Mouse (Mus musculus) liver, embryonic 13.5 days (tissue): ENCODE results near the gene Fam117a. TPM values are rescaled to one million over a fixed set of nuclear protein-coding genes. Genes with fewer than 3 reads are reported as not detected.

Experiments
- ATAC-seq: fragments of 200-750 bp; cut with Nextera tagmentation; 2 replicates; pipeline ENCODE4 v1.8.0; 2017; ENCODE audit warnings: low read depth, mild to moderate bottlenecking, moderate number of reproducible peaks, moderate library complexity
- DNase-seq: peaks from one replicate; pipeline ENCODE4 v3.0.0; 2022
- H3K27ac ChIP-seq: fragments of 300-500 bp; sonication (generic); 2 replicates; pipeline ENCODE4 v1.5.1; 2015; ENCODE audit warnings: moderate library complexity, mild to moderate bottlenecking, inconsistent platforms
- H3K27me3 ChIP-seq: fragments of 300-500 bp; sonication (generic); 2 replicates; pipeline ENCODE4 v1.6.1; 2015; ENCODE audit warnings: mild to moderate bottlenecking, inconsistent platforms
- H3K36me3 ChIP-seq: fragments of 300-500 bp; sonication (generic); 2 replicates; pipeline ENCODE4 v1.6.1; 2015; ENCODE audit warnings: mild to moderate bottlenecking, inconsistent platforms
- H3K4me1 ChIP-seq: fragments of 300-500 bp; sonication (generic); replicated peaks from 2 replicates; pipeline ENCODE4 v1.6.1; 2015; ENCODE audit warnings: inconsistent platforms
- H3K4me2 ChIP-seq: fragments of 300-500 bp; sonication (generic); 2 replicates; pipeline ENCODE4 v1.6.1; 2015; ENCODE audit warnings: inconsistent platforms, mild to moderate bottlenecking, moderate library complexity
- H3K4me3 ChIP-seq: fragments of 300-500 bp; sonication (generic); replicated peaks from 2 replicates; pipeline ENCODE4 v1.5.1; 2015; ENCODE audit warnings: mild to moderate bottlenecking, inconsistent platforms
- H3K9ac ChIP-seq: fragments of 300-500 bp; sonication (generic); 2 replicates; pipeline ENCODE4 v1.6.1; 2015; ENCODE audit warnings: mild to moderate bottlenecking, inconsistent platforms
- H3K9me3 ChIP-seq: fragments of 300-500 bp; sonication (generic); replicated peaks from 2 replicates; pipeline ENCODE4 v1.6.1; 2016; ENCODE audit warnings: inconsistent platforms
- WGBS: fragments of 180-500 bp; shearing (Covaris S2); methylation state at CpG from one replicate; pipeline ENCODE4 v1.1.7; 2015; ENCODE audit not compliant: insufficient replicate concordance; 5-methylcytosine and 5-hydroxymethylcytosine counted together
- polyA plus RNA-seq: library from polyadenylated mRNA; unstranded; fragments of >200 nt; fragmentation: Nextera tagmentation; extraction: Ambion mirVana; gene quantifications from 2 replicates; pipeline ENCODE4 v1.2.1, GENCODE M21; 2015

The Fam117a gene
- polyA plus RNA-seq, 1 experiment from 2014 or later, result 58.0 TPM

GRCm38 (mm10) chr11:95366280-95366897, 29.6 kb downstream of the Fam117a start:
- Histone ChIP-seq H3K27me3 (no peaks in the 10 kb centered on the region), H3K9me3 (no peaks in the 10 kb centered on the region), H3K36me3 (peaks cover 94% of the 10 kb centered on the region), H3K4me2 (no peak overlapping the region), H3K4me1 (peaks cover 52% of the 10 kb centered on the region), H3K4me3 (no peak overlapping the region), H3K9ac (no peak overlapping the region), H3K27ac (peak overlapping the region; percentile 43; the same call in 1 of the 2 replicates)
- no peak for DNase-seq
- 0 out of 2 replicates have a peak, but pooled peaks have one; percentile 11 for ATAC-seq
- 93% methylated on average over 6 of the region's 6 CpGs for WGBS

GRCm38 (mm10) chr11:95367011-95367735, 30.4 kb downstream of the Fam117a start:
- Histone ChIP-seq H3K27ac (peak overlapping the region; percentile 5; the same call in 1 of the 2 replicates), H3K9me3 (no peaks in the 10 kb centered on the region), H3K4me2 (no peak overlapping the region), H3K9ac (no peak overlapping the region), H3K27me3 (no peaks in the 10 kb centered on the region), H3K36me3 (peaks cover 97% of the 10 kb centered on the region), H3K4me1 (peaks cover 52% of the 10 kb centered on the region), H3K4me3 (no peak overlapping the region)
- 77% methylated on average over 8 of the region's 8 CpGs for WGBS
- ATAC-seq (no peak), DNase-seq (no peak)

GRCm38 (mm10) chr11:95368231-95368823, 31.5 kb downstream of the Fam117a start:
- peaks cover 99% of the 10 kb centered on the region for H3K36me3 ChIP-seq
- DNase-seq, result no peak
- peaks cover 52% of the 10 kb centered on the region for H3K4me1 ChIP-seq

GRCm38 (mm10) chr11:95368871-95369270, 32.1 kb downstream of the Fam117a start:
- WGBS, result 79% methylated on average over 4 of the region's 4 CpGs
- Histone ChIP-seq H3K9me3 (no peaks in the 10 kb centered on the region), H3K36me3 (peaks cover 99% of the 10 kb centered on the region), H3K4me1 (peaks cover 51% of the 10 kb centered on the region), H3K4me3 (no peak overlapping the region), H3K27ac (no peak overlapping the region), H3K9ac (no peak overlapping the region), H3K4me2 (no peak overlapping the region), H3K27me3 (no peaks in the 10 kb centered on the region)
- DNase-seq (no peak), ATAC-seq (0 out of 2 replicates have a peak, but pooled peaks have one; percentile 7)

More at GRCm38 (mm10) chr11:95368231-95368823, 31.5 kb downstream of the Fam117a start:
- Histone ChIP-seq H3K9me3 (no peaks in the 10 kb centered on the region), H3K4me3 (no peak overlapping the region), H3K27me3 (no peaks in the 10 kb centered on the region), H3K4me2 (no peak overlapping the region), H3K9ac (no peak overlapping the region), H3K27ac (no peak overlapping the region)
- 0 out of 2 replicates have a peak, but pooled peaks have one; percentile 2 for ATAC-seq
- 91% methylated on average over 8 of the region's 8 CpGs for WGBS

GRCm38 (mm10) chr11:95369964-95370890, 33.4 kb downstream of the Fam117a start:
- DNase-seq, result no peak
- Histone ChIP-seq H3K27me3 (no peaks in the 10 kb centered on the region), H3K36me3 (peaks cover 99% of the 10 kb centered on the region), H3K4me3 (no peak overlapping the region), H3K4me1 (peaks cover 41% of the 10 kb centered on the region), H3K4me2 (no peak overlapping the region), H3K9me3 (no peaks in the 10 kb centered on the region), H3K27ac (peak overlapping the region; percentile 45; the same call in 1 of the 2 replicates), H3K9ac (no peak overlapping the region)
- ATAC-seq, result no peak
- WGBS, result 74% methylated on average over 15 of the region's 15 CpGs

GRCm38 (mm10) chr11:95371182-95371581, 34.4 kb downstream of the Fam117a start:
- Histone ChIP-seq H3K27me3 (no peaks in the 10 kb centered on the region), H3K9me3 (no peaks in the 10 kb centered on the region), H3K4me2 (no peak overlapping the region), H3K36me3 (peaks cover 99% of the 10 kb centered on the region), H3K9ac (no peak overlapping the region), H3K4me1 (peaks cover 32% of the 10 kb centered on the region), H3K27ac (no peak overlapping the region), H3K4me3 (no peak overlapping the region)
- DNase-seq, result no peak
- 88% methylated on average over 7 of the region's 7 CpGs for WGBS
- ATAC-seq, result no peak

- DNase-seq (no peak), ATAC-seq (no peak)
- Histone ChIP-seq H3K4me2 (no peak overlapping the region), H3K9me3 (no peaks in the 10 kb centered on the region), H3K4me3 (no peak overlapping the region), H3K27ac (no peak overlapping the region), H3K36me3 (peaks cover 90% of the 10 kb centered on the region), H3K9ac (no peak overlapping the region), H3K27me3 (no peaks in the 10 kb centered on the region), H3K4me1 (peaks cover 23% of the 10 kb centered on the region)
- 76% methylated on average over 9 of the region's 9 CpGs for WGBS
Measured at GRCm38 (mm10) chr11:95378926-95379325, 42.1 kb downstream of the Fam117a start.

- ATAC-seq, result no peak
- Histone ChIP-seq H3K4me3 (no peak overlapping the region), H3K4me2 (no peak overlapping the region), H3K4me1 (peaks cover 25% of the 10 kb centered on the region), H3K27me3 (no peaks in the 10 kb centered on the region), H3K9ac (no peak overlapping the region), H3K9me3 (no peaks in the 10 kb centered on the region), H3K36me3 (peaks cover 84% of the 10 kb centered on the region), H3K27ac (peak overlapping the region; percentile 40; the same call in 1 of the 2 replicates)
- WGBS, result 65% methylated on average over 5 of the region's 5 CpGs
- no peak for DNase-seq
Measured at GRCm38 (mm10) chr11:95379552-95379951, 42.7 kb downstream of the Fam117a start.

- ATAC-seq (no peak), DNase-seq (no peak)
- Histone ChIP-seq H3K36me3 (peaks cover 72% of the 10 kb centered on the region), H3K4me3 (no peak overlapping the region), H3K27me3 (no peaks in the 10 kb centered on the region), H3K27ac (no peak overlapping the region), H3K9me3 (no peaks in the 10 kb centered on the region), H3K9ac (no peak overlapping the region), H3K4me2 (no peak overlapping the region), H3K4me1 (peaks cover 30% of the 10 kb centered on the region)
- whole genome bisulfite sequencing, result 89% methylated on average over 7 of the region's 7 CpGs
Measured at GRCm38 (mm10) chr11:95380711-95381110, 43.9 kb downstream of the Fam117a start.

- peaks cover 34% of the 10 kb centered on the region for H3K4me1 ChIP-seq
- no peak overlapping the region for H3K9ac ChIP-seq
- no peak for DNase-seq
- H3K27ac ChIP-seq, result peak overlapping the region; percentile 9; the same call in 1 of the 2 replicates
- ATAC-seq, result no peak
- no peak overlapping the region for H3K4me2 ChIP-seq
- peaks cover 68% of the 10 kb centered on the region for H3K36me3 ChIP-seq
- H3K4me3 ChIP-seq, result no peak overlapping the region
- H3K27me3 ChIP-seq, result no peaks in the 10 kb centered on the region
- no peaks in the 10 kb centered on the region for H3K9me3 ChIP-seq
- WGBS, result 91% methylated on average over 1 of the region's 1 CpGs
Measured at GRCm38 (mm10) chr11:95381146-95381545, 44.3 kb downstream of the Fam117a start.
